Mouse (Mus musculus): ENCODE measurements around the gene Prkar1a.

GRCm38 (mm10) chr11:109669149-109669708 is 20.0 kb downstream of the Prkar1a start:
- no peak for TF ChIP-seq CTCF (IDR thresholded peaks at IDR 0.05; ENCODE audit: borderline replicate concordance, control insufficient read depth, extremely low read depth, insufficient read depth, low read length, poor library complexity)
- TF ChIP-seq POLR2A (IDR thresholded peaks at IDR 0.05; ENCODE audit: control insufficient read depth, extremely low read depth, insufficient read depth, low read length, poor library complexity) = no peak

All from thymus, adult 2 months (tissue).